Mouse (Mus musculus) testis, adult 2 months (tissue): ENCODE measurements around the gene Fcmr. TPM values are rescaled to one million over a fixed set of nuclear protein-coding genes. Genes with fewer than 3 reads are reported as not detected.

Experiments
- H3K27ac ChIP-seq: fragments of 200-500 bp; 2 replicates; pipeline ENCODE4 v1.5.1; 2012; ENCODE audit warnings: low read depth, low read length; ENCODE audit not compliant: control insufficient read depth, insufficient read depth
- H3K27me3 ChIP-seq: fragments of 200-500 bp; 2 replicates; pipeline ENCODE4 v1.6.1; 2012; ENCODE audit warnings: mild to moderate bottlenecking, low read length, moderate library complexity; ENCODE audit not compliant: control insufficient read depth, insufficient read depth
- H3K36me3 ChIP-seq: fragments of 200-500 bp; 2 replicates; pipeline ENCODE4 v1.6.1; 2012; ENCODE audit warnings: mild to moderate bottlenecking, low read length; ENCODE audit not compliant: control insufficient read depth, insufficient read depth
- H3K4me1 ChIP-seq: fragments of 200-500 bp; 2 replicates; pipeline ENCODE4 v1.6.1; 2012; ENCODE audit warnings: low read length; ENCODE audit not compliant: control insufficient read depth, insufficient read depth
- H3K4me3 ChIP-seq: fragments of 200-500 bp; 2 replicates; pipeline ENCODE4 v1.5.1; 2012; ENCODE audit warnings: low read depth, mild to moderate bottlenecking, low read length, moderate library complexity, mixed read lengths; ENCODE audit not compliant: control insufficient read depth
- CTCF ChIP-seq: fragments of 200-500 bp; IDR thresholded peaks from 2 replicates; pipeline ENCODE4 v1.5.1; 2012; ENCODE audit warnings: low read depth, mild to moderate bottlenecking, inconsistent platforms, low read length, moderate library complexity; ENCODE audit not compliant: control insufficient read depth, insufficient read depth, insufficient replicate concordance
- POLR2A ChIP-seq: fragments of 200-500 bp; IDR thresholded peaks from 2 replicates; pipeline ENCODE4 v1.6.1; 2012; ENCODE audit warnings: low read depth, mild to moderate bottlenecking, inconsistent platforms, low read length, moderate library complexity; ENCODE audit not compliant: control insufficient read depth
- polyA plus RNA-seq: library from polyadenylated mRNA; depleted of rRNA; stranded (reverse); fragments of >200 nt; gene quantifications from 2 replicates; pipeline ENCODE4 v1.2.3, GENCODE M21; 2012; rRNA removed

The Fcmr gene
- polyA plus RNA-seq = 18.7 and 29.0 TPM in 2 replicates

GRCm38 (mm10) chr1:130865541-130866221 lies at the start of gene Fcmr:
TSS of gene Fcmr (plus strand) at chr1:130865669.
- no peak for TF ChIP-seq POLR2A
- TF ChIP-seq CTCF = no peak
- Histone ChIP-seq H3K4me3 (no peak within 1 kb of the TSS), H3K27ac (no peak within 1 kb of the TSS), H3K27me3 (no peaks in the 10 kb centered on the region), H3K4me1 (no peaks in the 10 kb centered on the region), H3K36me3 (no peaks in the 10 kb centered on the region)

- Histone ChIP-seq H3K27me3 (no peaks in the 10 kb centered on the region), H3K4me1 (no peaks in the 10 kb centered on the region), H3K36me3 (no peaks in the 10 kb centered on the region), H3K4me3 (no peak overlapping the region), H3K27ac (no peak overlapping the region)
- TF ChIP-seq CTCF = no peak
- TF ChIP-seq POLR2A = no peak
Observed at GRCm38 (mm10) chr1:130819737-130820136, 45.7 kb upstream of the Fcmr start.

GRCm38 (mm10) chr1:130820316-130821148 lies 44.9 kb upstream of the Fcmr start:
- Histone ChIP-seq H3K4me3 (no peak overlapping the region), H3K4me1 (no peaks in the 10 kb centered on the region), H3K36me3 (no peaks in the 10 kb centered on the region), H3K27ac (no peak overlapping the region), H3K27me3 (no peaks in the 10 kb centered on the region)
- no peak for TF ChIP-seq POLR2A
- no peak for TF ChIP-seq CTCF

- TF ChIP-seq POLR2A = no peak
- TF ChIP-seq CTCF = no peak
- Histone ChIP-seq H3K27me3 (no peaks in the 10 kb centered on the region), H3K4me1 (no peaks in the 10 kb centered on the region), H3K4me3 (no peak overlapping the region), H3K36me3 (no peaks in the 10 kb centered on the region), H3K27ac (no peak overlapping the region)
Observed at GRCm38 (mm10) chr1:130821149-130821471, 44.4 kb upstream of the Fcmr start.

- Histone ChIP-seq H3K27ac (no peak overlapping the region), H3K4me1 (no peaks in the 10 kb centered on the region), H3K4me3 (no peak overlapping the region), H3K27me3 (no peaks in the 10 kb centered on the region), H3K36me3 (no peaks in the 10 kb centered on the region)
- TF ChIP-seq CTCF = no peak
- TF ChIP-seq POLR2A = no peak
Observed at GRCm38 (mm10) chr1:130821911-130822625, 43.4 kb upstream of the Fcmr start.

GRCm38 (mm10) chr1:130826448-130826847 lies 39.0 kb upstream of the Fcmr start, which contains the start of gene Pigr:
TSS of gene Pigr (plus strand) at chr1:130826684.
- Histone ChIP-seq H3K27ac (no peak within 1 kb of the TSS), H3K4me3 (no peak within 1 kb of the TSS), H3K27me3 (no peaks in the 10 kb centered on the region), H3K36me3 (no peaks in the 10 kb centered on the region), H3K4me1 (no peaks in the 10 kb centered on the region)
- TF ChIP-seq CTCF (no peak), POLR2A (no peak)

GRCm38 (mm10) chr1:130828656-130829055 lies 36.8 kb upstream of the Fcmr start:
- Histone ChIP-seq H3K27ac (no peak overlapping the region), H3K4me3 (no peak overlapping the region), H3K27me3 (no peaks in the 10 kb centered on the region), H3K36me3 (no peaks in the 10 kb centered on the region), H3K4me1 (no peaks in the 10 kb centered on the region)
- no peak for TF ChIP-seq CTCF
- TF ChIP-seq POLR2A = no peak
